Mouse (Mus musculus): ENCODE data around the gene Sarnp.
"Not testable (repeated sequence)": the region's sequence is repeated elsewhere in the genome, so short reads cannot be mapped to it uniquely, and the experiment has no call there.

Gene Sarnp

GRCm38 (mm10) chr10:128821358-128822056 is 4.4 kb downstream of the Sarnp start, which contains the start of gene Ormdl2:
TSS of gene Ormdl2 (minus strand) at chr10:128821645.
- DNase-seq (ENCODE audit: low spot score in 2 of 2): peak; percentile 98 to 99

GRCm38 (mm10) chr10:128822135-128822534 is 5.0 kb downstream of the Sarnp start:
- DNase-seq (ENCODE audit: low spot score in 2 of 2): no peak

GRCm38 (mm10) chr10:128823087-128823486 is 6.0 kb downstream of the Sarnp start:
- not testable (repeated sequence) for DNase-seq (ENCODE audit: low spot score in 2 of 2)

GRCm38 (mm10) chr10:128823821-128824220 is 6.7 kb downstream of the Sarnp start:
- no peak for DNase-seq (ENCODE audit: low spot score in 2 of 2)

GRCm38 (mm10) chr10:128837400-128837799 is 20.3 kb downstream of the Sarnp start:
- no peak for DNase-seq (ENCODE audit: low spot score in 2 of 2)

- no peak for DNase-seq (ENCODE audit: low spot score in 2 of 2)
Observed at GRCm38 (mm10) chr10:128839434-128839833, 22.3 kb downstream of the Sarnp start.

GRCm38 (mm10) chr10:128840612-128841011 is 23.5 kb downstream of the Sarnp start:
- no peak for DNase-seq (ENCODE audit: low spot score in 2 of 2)

- no peak for DNase-seq (ENCODE audit: low spot score in 2 of 2)
Observed at GRCm38 (mm10) chr10:128843260-128843659, 26.1 kb downstream of the Sarnp start.

- DNase-seq (ENCODE audit: low spot score in 2 of 2): peak in 1 of 2 experiments; percentile 17
Observed at GRCm38 (mm10) chr10:128845516-128845915, 28.4 kb downstream of the Sarnp start.

- no peak for DNase-seq (ENCODE audit: low spot score in 2 of 2)
Observed at GRCm38 (mm10) chr10:128846664-128847063, 29.5 kb downstream of the Sarnp start.

- no peak for DNase-seq (ENCODE audit: low spot score in 2 of 2)
Observed at GRCm38 (mm10) chr10:128848426-128848825, 31.3 kb downstream of the Sarnp start.

- DNase-seq (ENCODE audit: low spot score in 2 of 2): no peak
Observed at GRCm38 (mm10) chr10:128850339-128850738, 33.2 kb downstream of the Sarnp start.

GRCm38 (mm10) chr10:128861176-128861575 is 44.0 kb downstream of the Sarnp start:
- DNase-seq (ENCODE audit: low spot score in 2 of 2): peak; percentile 50 to 65

GRCm38 (mm10) chr10:128866042-128866441 is 48.9 kb downstream of the Sarnp start:
- no peak for DNase-seq (ENCODE audit: low spot score in 2 of 2)

- DNase-seq (ENCODE audit: low spot score in 2 of 2): no peak
Observed at GRCm38 (mm10) chr10:128866518-128866917, 49.4 kb downstream of the Sarnp start.

GRCm38 (mm10) chr10:128870341-128870740 is 53.2 kb downstream of the Sarnp start:
- no peak for DNase-seq (ENCODE audit: low spot score in 2 of 2)

GRCm38 (mm10) chr10:128878291-128878690 is 61.2 kb downstream of the Sarnp start:
- no peak for DNase-seq (ENCODE audit: low spot score in 2 of 2)

- no peak for DNase-seq (ENCODE audit: low spot score in 2 of 2)
Observed at GRCm38 (mm10) chr10:128878811-128879210, 61.7 kb downstream of the Sarnp start.

- no peak for DNase-seq (ENCODE audit: low spot score in 2 of 2)
Observed at GRCm38 (mm10) chr10:128882067-128882466, 64.9 kb downstream of the Sarnp start.

GRCm38 (mm10) chr10:128888941-128889827 is 72.1 kb downstream of the Sarnp start:
- DNase-seq (ENCODE audit: low spot score in 2 of 2): peak in 1 of 2 experiments; percentile 20

- DNase-seq (ENCODE audit: low spot score in 2 of 2): no peak
Observed at GRCm38 (mm10) chr10:128889846-128890245, 72.7 kb downstream of the Sarnp start.

Data from spleen, postnatal 36 days (tissue).